Mouse (Mus musculus) testis, adult 2 months (tissue): Measurements from ENCODE around the gene Itga5. TPM values are rescaled to one million over a fixed set of nuclear protein-coding genes. Genes with fewer than 3 reads are reported as not detected.

Experiments
- H3K27ac ChIP-seq: fragments of 200-500 bp; 2 replicates; pipeline ENCODE4 v1.5.1; 2012; ENCODE audit warnings: low read depth, low read length; ENCODE audit not compliant: control insufficient read depth, insufficient read depth
- H3K27me3 ChIP-seq: fragments of 200-500 bp; 2 replicates; pipeline ENCODE4 v1.6.1; 2012; ENCODE audit warnings: mild to moderate bottlenecking, low read length, moderate library complexity; ENCODE audit not compliant: control insufficient read depth, insufficient read depth
- H3K36me3 ChIP-seq: fragments of 200-500 bp; 2 replicates; pipeline ENCODE4 v1.6.1; 2012; ENCODE audit warnings: mild to moderate bottlenecking, low read length; ENCODE audit not compliant: control insufficient read depth, insufficient read depth
- H3K4me1 ChIP-seq: fragments of 200-500 bp; 2 replicates; pipeline ENCODE4 v1.6.1; 2012; ENCODE audit warnings: low read length; ENCODE audit not compliant: control insufficient read depth, insufficient read depth
- H3K4me3 ChIP-seq: fragments of 200-500 bp; 2 replicates; pipeline ENCODE4 v1.5.1; 2012; ENCODE audit warnings: low read depth, mild to moderate bottlenecking, low read length, moderate library complexity, mixed read lengths; ENCODE audit not compliant: control insufficient read depth
- CTCF ChIP-seq: fragments of 200-500 bp; IDR thresholded peaks from 2 replicates; pipeline ENCODE4 v1.5.1; 2012; ENCODE audit warnings: low read depth, mild to moderate bottlenecking, inconsistent platforms, low read length, moderate library complexity; ENCODE audit not compliant: control insufficient read depth, insufficient read depth, insufficient replicate concordance
- POLR2A ChIP-seq: fragments of 200-500 bp; IDR thresholded peaks from 2 replicates; pipeline ENCODE4 v1.6.1; 2012; ENCODE audit warnings: low read depth, mild to moderate bottlenecking, inconsistent platforms, low read length, moderate library complexity; ENCODE audit not compliant: control insufficient read depth
- polyA plus RNA-seq: library from polyadenylated mRNA; depleted of rRNA; stranded (reverse); fragments of >200 nt; gene quantifications from 2 replicates; pipeline ENCODE4 v1.2.3, GENCODE M21; 2012

The Itga5 gene
- polyA plus RNA-seq, 1 experiment: 1.4 TPM

- no peaks in the 10 kb centered on the region for H3K36me3 ChIP-seq
- TF ChIP-seq CTCF (no peak), POLR2A (no peak)
- H3K27ac ChIP-seq: no peak overlapping the region
- H3K27me3 ChIP-seq: no peaks in the 10 kb centered on the region
- H3K4me1 ChIP-seq: no peaks in the 10 kb centered on the region
- no peak overlapping the region for H3K4me3 ChIP-seq
These were observed 15.5 kb upstream of the Itga5 start for GRCm38 (mm10) chr15:103382075-103382474.

DNA sequence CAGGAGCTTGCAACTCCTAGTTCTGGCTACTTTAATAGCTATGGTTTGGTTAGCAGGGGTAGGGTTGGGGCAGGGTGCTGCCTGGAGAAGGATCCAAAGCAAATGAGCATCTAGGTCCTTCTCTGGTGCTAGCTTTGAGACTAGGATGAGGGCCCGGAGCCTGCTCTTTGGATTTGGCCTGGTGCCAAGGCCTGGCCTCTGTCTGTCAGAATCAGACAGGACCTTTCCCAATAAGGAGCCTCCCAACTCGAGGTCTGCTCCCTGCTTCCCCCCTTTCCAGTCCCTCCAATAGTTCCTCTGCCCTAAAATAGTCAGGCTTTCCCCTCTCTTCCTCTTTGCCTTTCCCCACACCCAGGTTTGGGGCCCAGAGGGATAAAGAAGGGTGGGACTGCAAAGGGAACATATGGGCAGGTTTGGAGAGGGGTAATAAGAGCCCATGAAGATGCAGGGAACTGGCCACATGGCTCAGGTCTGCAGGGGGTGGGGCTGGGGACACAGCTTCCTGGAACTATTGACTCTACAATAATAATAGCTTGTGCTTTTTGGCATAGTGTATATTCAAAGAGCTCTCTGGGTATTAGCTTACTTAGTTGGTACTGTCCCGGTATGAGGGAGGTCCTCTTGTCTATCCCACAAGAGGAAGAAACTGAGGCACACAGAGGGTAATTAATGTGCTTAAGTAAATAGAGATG lies 12.2 kb upstream of the Itga5 start:
- H3K4me3 ChIP-seq: no peak overlapping the region
- H3K27ac ChIP-seq: no peak overlapping the region
- no peaks in the 10 kb centered on the region for H3K36me3 ChIP-seq
- TF ChIP-seq POLR2A: no peak
- no peak for TF ChIP-seq CTCF
- no peaks in the 10 kb centered on the region for H3K4me1 ChIP-seq
- no peaks in the 10 kb centered on the region for H3K27me3 ChIP-seq

DNA sequence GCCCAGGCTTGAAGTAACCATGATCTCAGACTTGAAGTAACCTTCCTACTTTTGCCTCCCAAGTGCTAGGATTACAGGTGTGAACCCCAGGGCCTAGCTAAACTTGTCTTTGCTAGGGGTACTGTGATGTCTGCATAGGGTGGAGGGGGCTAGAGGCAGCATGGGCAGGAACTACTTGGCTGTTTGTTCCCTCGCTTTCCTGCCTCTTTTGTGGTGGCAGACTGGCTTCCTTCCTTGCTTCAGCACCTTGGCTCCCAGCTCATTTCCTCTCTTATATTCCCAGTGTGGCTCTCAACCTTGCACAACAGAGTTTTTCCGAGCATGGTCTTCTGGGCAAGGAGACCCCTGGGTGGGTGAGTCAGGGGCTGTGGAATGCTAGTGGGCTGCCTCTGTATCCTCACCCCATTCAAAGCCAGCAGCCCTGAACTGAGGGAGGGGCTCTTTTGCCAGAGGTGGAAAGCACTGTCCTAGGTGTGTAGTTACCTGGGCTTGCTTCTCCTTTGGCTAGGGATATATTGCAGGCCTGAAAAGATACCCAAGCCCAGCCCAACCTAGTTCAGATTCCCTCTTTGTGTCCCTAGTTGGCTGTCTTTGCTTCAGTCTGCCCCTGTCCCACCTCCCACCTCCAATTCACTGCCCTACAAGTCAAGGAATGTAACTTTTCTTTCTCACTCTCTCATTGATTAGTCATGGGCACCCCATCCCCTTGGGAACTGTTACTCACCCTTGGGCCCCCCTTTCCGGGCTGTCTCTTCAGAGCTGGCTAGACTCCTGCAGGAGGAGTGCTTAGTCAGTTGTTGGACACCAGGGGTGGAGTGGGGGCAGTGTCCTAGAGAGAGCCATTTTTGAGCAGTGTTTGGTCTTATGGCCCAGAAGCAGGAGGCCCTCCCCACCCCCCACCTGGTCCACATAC lies 11.4 kb upstream of the Itga5 start:
- no peaks in the 10 kb centered on the region for H3K27me3 ChIP-seq
- TF ChIP-seq POLR2A (no peak), CTCF (no peak)
- H3K36me3 ChIP-seq: no peaks in the 10 kb centered on the region
- no peak overlapping the region for H3K4me3 ChIP-seq
- no peaks in the 10 kb centered on the region for H3K4me1 ChIP-seq
- H3K27ac ChIP-seq: no peak overlapping the region

DNA sequence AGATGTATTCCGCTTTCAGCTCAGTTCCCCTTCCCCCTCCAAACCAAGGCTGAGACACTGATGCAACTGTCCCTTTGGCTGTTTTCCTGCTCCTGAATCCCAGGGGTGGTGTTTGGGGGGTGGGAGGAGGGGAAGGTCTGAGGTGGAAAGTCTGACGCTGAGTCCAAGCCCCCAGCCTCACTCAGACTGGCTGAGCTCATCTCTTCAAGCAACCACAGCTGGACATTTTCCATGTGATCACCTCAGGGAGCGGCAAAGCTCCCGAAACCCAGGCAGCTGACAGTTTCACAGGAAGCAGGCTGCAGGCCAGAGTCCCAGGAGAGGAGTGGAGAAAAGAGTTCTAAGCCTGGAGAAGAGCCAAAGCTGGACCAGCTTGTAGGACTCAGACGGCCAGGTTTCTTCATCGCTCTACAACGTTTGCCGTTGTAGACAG lies 10.3 kb upstream of the Itga5 start:
- H3K27ac ChIP-seq: no peak overlapping the region
- no peaks in the 10 kb centered on the region for H3K27me3 ChIP-seq
- H3K4me3 ChIP-seq: no peak overlapping the region
- no peaks in the 10 kb centered on the region for H3K4me1 ChIP-seq
- H3K36me3 ChIP-seq: no peaks in the 10 kb centered on the region
- TF ChIP-seq POLR2A: no peak
- TF ChIP-seq CTCF: no peak

DNA sequence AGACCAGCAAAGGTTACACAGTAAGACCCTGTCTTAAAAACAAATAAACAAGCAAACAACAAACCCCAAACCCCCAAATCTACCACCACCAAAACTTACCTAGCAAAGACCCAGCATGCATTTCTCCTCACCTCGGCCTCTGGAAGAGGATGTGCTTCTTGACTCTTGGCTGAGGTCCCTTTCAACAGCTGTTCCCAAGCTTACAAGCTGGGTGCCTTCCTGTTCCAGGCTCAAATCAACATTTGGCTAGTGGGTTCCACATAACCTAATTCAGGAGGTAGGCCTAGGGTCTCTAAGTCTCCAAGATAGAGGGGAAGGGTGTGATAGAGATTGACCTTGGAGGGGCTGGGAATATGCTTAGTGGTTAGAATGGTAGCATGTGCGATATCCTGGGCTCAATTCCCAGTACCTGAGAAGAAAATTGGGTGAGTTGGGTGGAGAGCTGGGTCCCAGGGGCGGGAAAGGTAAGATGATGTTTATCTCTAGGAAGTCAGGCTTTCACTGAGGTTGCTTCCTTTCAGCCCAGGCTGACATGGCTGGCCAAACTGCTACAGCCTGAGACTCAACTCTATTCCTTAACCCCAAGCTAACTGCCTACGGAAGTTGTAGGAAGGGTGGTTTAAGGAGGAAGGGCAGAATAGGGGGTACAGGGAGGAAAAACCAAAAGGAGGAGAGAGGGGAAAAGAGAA lies 8.7 kb upstream of the Itga5 start:
- TF ChIP-seq POLR2A (no peak), CTCF (no peak)
- Histone ChIP-seq H3K4me3 (no peak overlapping the region), H3K27me3 (no peaks in the 10 kb centered on the region), H3K27ac (no peak overlapping the region), H3K36me3 (no peaks in the 10 kb centered on the region), H3K4me1 (no peaks in the 10 kb centered on the region)

GRCm38 (mm10) chr15:103372461-103372860 lies 5.9 kb upstream of the Itga5 start:
- no peak overlapping the region for H3K4me3 ChIP-seq
- H3K4me1 ChIP-seq: no peaks in the 10 kb centered on the region
- TF ChIP-seq CTCF (no peak), POLR2A (no peak)
- no peaks in the 10 kb centered on the region for H3K27me3 ChIP-seq
- no peaks in the 10 kb centered on the region for H3K36me3 ChIP-seq
- H3K27ac ChIP-seq: no peak overlapping the region

DNA sequence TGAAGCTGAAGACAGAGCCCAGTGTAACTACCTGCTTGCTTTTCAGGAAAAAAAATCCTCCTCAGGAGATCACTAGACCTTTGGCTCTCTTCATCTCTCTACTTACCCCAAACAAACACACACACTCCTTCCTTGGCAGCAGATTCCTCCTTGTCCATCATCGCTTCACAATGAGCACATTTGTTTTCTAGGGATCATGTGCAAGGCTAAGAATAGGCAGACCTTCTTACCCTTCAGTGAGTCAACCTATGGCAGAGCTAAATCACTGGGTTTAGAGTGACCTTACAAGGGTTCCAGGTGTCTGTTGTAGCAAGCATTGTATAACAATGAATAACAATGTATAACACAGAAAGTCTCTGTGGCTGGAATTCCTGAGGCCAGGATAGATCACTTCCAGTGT lies 5.2 kb upstream of the Itga5 start:
- Histone ChIP-seq H3K27ac (no peak overlapping the region), H3K27me3 (no peaks in the 10 kb centered on the region), H3K4me3 (no peak overlapping the region), H3K36me3 (no peaks in the 10 kb centered on the region), H3K4me1 (peaks cover 2% of the 10 kb centered on the region; the same call in 1 of the 2 replicates)
- TF ChIP-seq POLR2A (no peak), CTCF (no peak)
